Mouse (Mus musculus): ENCODE results near the gene Ten1. TPM values are rescaled to one million over a fixed set of nuclear protein-coding genes. Genes with fewer than 3 reads are reported as not detected.

The Ten1 gene
- polyA plus RNA-seq, 1 experiment from 2014 or later: 51.9 TPM

DNA sequence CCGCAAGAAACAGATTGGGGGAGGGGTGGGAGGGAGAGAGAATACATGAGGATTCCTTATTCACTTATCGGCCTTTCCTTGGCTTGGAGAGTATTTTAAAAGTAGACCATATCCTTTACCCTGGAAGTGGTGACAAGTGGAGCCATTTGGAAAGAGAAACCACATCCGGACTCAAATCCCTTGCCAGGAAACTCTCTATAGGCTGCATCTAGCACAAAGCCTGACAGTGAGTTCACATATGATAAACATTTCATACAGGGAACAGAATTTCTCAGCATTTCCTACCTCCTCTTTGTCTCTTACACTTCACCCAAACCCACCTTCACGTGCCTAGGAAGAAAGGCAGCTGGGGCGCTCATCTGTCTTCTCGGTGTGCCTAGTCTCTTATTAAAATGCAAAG lies 31.4 kb upstream of the Ten1 start:
- Histone ChIP-seq H3K27me3 (ENCODE audit: control insufficient read depth, insufficient read depth, low read length) (no peaks in the 10 kb centered on the region), H3K4me2 (replicated peaks; ENCODE audit: low read depth) (peak overlapping the region; percentile 70), H3K9me3 (ENCODE audit: control insufficient read depth, low read length) (no peaks in the 10 kb centered on the region), H3K4me1 (replicated peaks; ENCODE audit: control insufficient read depth, insufficient read depth) (no peaks in the 10 kb centered on the region), H3K36me3 (ENCODE audit: control insufficient read depth, insufficient read depth, low read length) (no peaks in the 10 kb centered on the region), H3K4me3 (ENCODE audit: low read depth, low read length) (peak overlapping the region; percentile 65), H3K9ac (ENCODE audit: low read length) (peak overlapping the region; percentile 71), H3K27ac (replicated peaks) (peak overlapping the region; percentile 90)
- DNase-seq (ENCODE audit: low spot score): no peak
- WGBS: 8% methylated on average over 6 of the region's 6 CpGs
- no peak for ATAC-seq (ENCODE audit: low FRiP score, low TSS enrichment)
- TF ChIP-seq CTCF (IDR thresholded peaks at IDR 0.05; ENCODE audit: low read depth): no peak
- no peak for TF ChIP-seq EP300 (optimal IDR thresholded peaks at IDR 0.05)

GRCm38 (mm10) chr11:116167884-116168439 lies 30.7 kb upstream of the Ten1 start, which contains the start of gene Fbf1:
Gene Fbf1, minus strand, starts transcription at chr11:116168166.
- under 1% methylated on average over 40 of the region's 40 CpGs for WGBS
- H3K9ac ChIP-seq (ENCODE audit: low read length): peak within 1 kb of the TSS; percentile 71
- H3K4me3 ChIP-seq (ENCODE audit: low read depth, low read length): peak within 1 kb of the TSS; percentile 65
- peaks cover 4% of the 10 kb centered on the region; the same call in 1 of the 2 replicates for H3K36me3 ChIP-seq (ENCODE audit: control insufficient read depth, insufficient read depth, low read length)
- H3K27ac ChIP-seq (replicated peaks): peak within 1 kb of the TSS; percentile 90
- peak; percentile 93 for ATAC-seq (ENCODE audit: low FRiP score, low TSS enrichment)
- peak; percentile 94 for DNase-seq (ENCODE audit: low spot score)
- H3K4me1 ChIP-seq (replicated peaks; ENCODE audit: control insufficient read depth, insufficient read depth): no peaks in the 10 kb centered on the region
- TF ChIP-seq EP300 (optimal IDR thresholded peaks at IDR 0.05) (no peak), CTCF (IDR thresholded peaks at IDR 0.05; ENCODE audit: low read depth) (no peak)
- H3K9me3 ChIP-seq (ENCODE audit: control insufficient read depth, low read length): no peaks in the 10 kb centered on the region
- H3K4me2 ChIP-seq (replicated peaks; ENCODE audit: low read depth): peak within 1 kb of the TSS; percentile 70
- H3K27me3 ChIP-seq (ENCODE audit: control insufficient read depth, insufficient read depth, low read length): no peaks in the 10 kb centered on the region

DNA sequence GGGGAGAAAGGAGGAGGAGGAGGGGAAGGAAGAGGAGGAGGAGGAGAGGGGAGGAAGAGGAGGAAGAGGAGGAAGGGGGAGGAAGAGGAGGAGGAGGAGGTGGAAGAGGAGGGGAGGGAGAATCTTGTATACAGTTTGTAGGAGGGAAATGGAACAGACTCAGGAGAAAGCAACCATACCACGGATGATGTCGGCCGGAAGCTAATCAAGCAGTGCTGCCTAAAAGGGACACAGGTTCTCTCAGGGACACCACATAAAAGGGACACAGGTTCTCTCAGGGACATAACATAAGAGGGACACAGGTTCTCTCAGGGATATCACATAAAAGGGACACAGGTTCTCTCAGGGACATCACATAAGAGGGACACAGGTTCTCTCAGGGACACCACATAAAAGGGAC lies 29.4 kb upstream of the Ten1 start:
- no peak overlapping the region for H3K27ac ChIP-seq (replicated peaks)
- H3K36me3 ChIP-seq (ENCODE audit: control insufficient read depth, insufficient read depth, low read length): peaks cover 8% of the 10 kb centered on the region; the same call in 1 of the 2 replicates
- no peak overlapping the region for H3K9ac ChIP-seq (ENCODE audit: low read length)
- no peak overlapping the region for H3K4me3 ChIP-seq (ENCODE audit: low read depth, low read length)
- WGBS: 81% methylated on average over 3 of the region's 3 CpGs
- H3K9me3 ChIP-seq (ENCODE audit: control insufficient read depth, low read length): no peaks in the 10 kb centered on the region
- H3K4me2 ChIP-seq (replicated peaks; ENCODE audit: low read depth): no peak overlapping the region
- H3K4me1 ChIP-seq (replicated peaks; ENCODE audit: control insufficient read depth, insufficient read depth): no peaks in the 10 kb centered on the region
- TF ChIP-seq EP300 (optimal IDR thresholded peaks at IDR 0.05) (no peak), CTCF (IDR thresholded peaks at IDR 0.05; ENCODE audit: low read depth) (no peak)
- no peaks in the 10 kb centered on the region for H3K27me3 ChIP-seq (ENCODE audit: control insufficient read depth, insufficient read depth, low read length)
- DNase-seq (ENCODE audit: low spot score) (no peak), ATAC-seq (ENCODE audit: low FRiP score, low TSS enrichment) (no peak)

DNA sequence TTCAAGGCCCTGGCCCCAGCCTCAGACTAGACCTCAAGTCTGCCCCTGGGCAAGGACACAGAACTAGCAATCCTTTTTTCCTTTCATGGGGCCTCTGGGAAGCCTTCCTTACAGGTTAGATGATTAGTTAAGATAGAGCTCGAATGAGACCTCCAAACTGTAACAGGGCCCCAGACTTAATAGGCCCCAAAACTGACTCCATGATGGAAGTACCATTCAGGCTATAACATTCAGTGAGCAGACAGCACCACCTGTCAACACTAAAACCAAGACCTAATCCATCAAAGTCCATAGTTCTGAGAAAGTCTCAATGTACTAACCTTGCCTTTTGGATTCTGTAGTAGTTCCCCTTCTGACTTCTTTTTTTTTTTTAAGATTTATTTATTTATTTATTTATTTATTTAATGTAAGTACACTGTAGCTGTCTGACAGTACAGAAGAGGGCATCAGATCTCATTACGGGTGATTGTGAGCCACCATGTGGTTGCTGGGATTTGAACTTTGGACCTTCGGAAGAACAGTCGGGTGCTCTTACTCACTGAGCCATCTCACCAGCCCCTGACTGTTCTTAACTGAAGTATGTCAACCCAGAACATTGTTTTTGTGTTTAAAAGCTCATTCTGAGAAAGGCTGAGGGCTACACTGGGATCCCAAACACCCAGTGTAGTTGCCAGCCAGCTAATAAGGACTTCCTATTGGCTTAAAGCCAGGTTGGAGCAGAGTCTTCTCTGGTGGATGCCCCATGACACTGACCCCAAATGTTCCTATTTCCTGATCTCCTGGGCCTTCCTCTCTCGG lies 28.5 kb upstream of the Ten1 start:
- Histone ChIP-seq H3K9ac (ENCODE audit: low read length) (no peak overlapping the region), H3K27ac (replicated peaks) (no peak overlapping the region), H3K27me3 (ENCODE audit: control insufficient read depth, insufficient read depth, low read length) (no peaks in the 10 kb centered on the region), H3K4me3 (ENCODE audit: low read depth, low read length) (no peak overlapping the region), H3K9me3 (ENCODE audit: control insufficient read depth, low read length) (no peaks in the 10 kb centered on the region), H3K36me3 (ENCODE audit: control insufficient read depth, insufficient read depth, low read length) (peaks cover 13% of the 10 kb centered on the region), H3K4me2 (replicated peaks; ENCODE audit: low read depth) (no peak overlapping the region), H3K4me1 (replicated peaks; ENCODE audit: control insufficient read depth, insufficient read depth) (no peaks in the 10 kb centered on the region)
- 77% methylated on average over 5 of the region's 5 CpGs for WGBS
- no peak for ATAC-seq (ENCODE audit: low FRiP score, low TSS enrichment)
- no peak for DNase-seq (ENCODE audit: low spot score)
- TF ChIP-seq EP300 (optimal IDR thresholded peaks at IDR 0.05): no peak
- no peak for TF ChIP-seq CTCF (IDR thresholded peaks at IDR 0.05; ENCODE audit: low read depth)

- Histone ChIP-seq H3K36me3 (ENCODE audit: control insufficient read depth, insufficient read depth, low read length) (peaks cover 16% of the 10 kb centered on the region), H3K27me3 (ENCODE audit: control insufficient read depth, insufficient read depth, low read length) (no peaks in the 10 kb centered on the region), H3K9me3 (ENCODE audit: control insufficient read depth, low read length) (no peaks in the 10 kb centered on the region), H3K4me1 (replicated peaks; ENCODE audit: control insufficient read depth, insufficient read depth) (no peaks in the 10 kb centered on the region), H3K4me2 (replicated peaks; ENCODE audit: low read depth) (no peak overlapping the region), H3K9ac (ENCODE audit: low read length) (no peak overlapping the region), H3K4me3 (ENCODE audit: low read depth, low read length) (no peak overlapping the region), H3K27ac (replicated peaks) (no peak overlapping the region)
- ATAC-seq (ENCODE audit: low FRiP score, low TSS enrichment) (no peak), DNase-seq (ENCODE audit: low spot score) (no peak)
- 74% methylated on average over 2 of the region's 2 CpGs for WGBS
- TF ChIP-seq EP300 (optimal IDR thresholded peaks at IDR 0.05): no peak
- TF ChIP-seq CTCF (IDR thresholded peaks at IDR 0.05; ENCODE audit: low read depth): no peak
Observed at GRCm38 (mm10) chr11:116171959-116172358, 26.7 kb upstream of the Ten1 start.
